Mouse (Mus musculus): ENCODE data around the gene Acacb.

DNA sequence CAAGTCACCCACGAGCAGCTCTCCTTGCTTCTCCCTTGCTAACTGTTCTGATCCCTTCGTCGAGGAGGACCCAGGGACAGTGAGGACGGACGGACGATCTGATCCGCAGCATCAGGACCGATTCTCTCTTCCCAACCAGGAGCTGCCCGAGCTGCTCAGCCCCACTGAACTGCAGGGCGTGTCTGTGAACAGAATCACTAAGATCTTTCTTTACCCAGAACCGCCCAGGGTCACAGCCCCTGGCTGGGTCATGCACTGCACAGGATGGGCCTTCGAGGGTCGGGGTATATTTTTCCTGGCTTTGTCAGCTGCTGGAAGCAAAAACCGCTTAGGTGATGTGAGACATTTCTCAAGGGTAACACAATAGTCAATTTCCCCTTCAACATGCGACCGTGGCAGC, 129.7 kb downstream of the Acacb start:
- no peak for TF ChIP-seq POLR2A (IDR thresholded peaks at IDR 0.05; ENCODE audit: extremely low read depth, insufficient read depth, low read length)
- no peak for TF ChIP-seq CTCF (IDR thresholded peaks at IDR 0.05; ENCODE audit: extremely low read depth, insufficient read depth, low read length)
